Mouse (Mus musculus): ENCODE data around the gene Gm48551.

DNA sequence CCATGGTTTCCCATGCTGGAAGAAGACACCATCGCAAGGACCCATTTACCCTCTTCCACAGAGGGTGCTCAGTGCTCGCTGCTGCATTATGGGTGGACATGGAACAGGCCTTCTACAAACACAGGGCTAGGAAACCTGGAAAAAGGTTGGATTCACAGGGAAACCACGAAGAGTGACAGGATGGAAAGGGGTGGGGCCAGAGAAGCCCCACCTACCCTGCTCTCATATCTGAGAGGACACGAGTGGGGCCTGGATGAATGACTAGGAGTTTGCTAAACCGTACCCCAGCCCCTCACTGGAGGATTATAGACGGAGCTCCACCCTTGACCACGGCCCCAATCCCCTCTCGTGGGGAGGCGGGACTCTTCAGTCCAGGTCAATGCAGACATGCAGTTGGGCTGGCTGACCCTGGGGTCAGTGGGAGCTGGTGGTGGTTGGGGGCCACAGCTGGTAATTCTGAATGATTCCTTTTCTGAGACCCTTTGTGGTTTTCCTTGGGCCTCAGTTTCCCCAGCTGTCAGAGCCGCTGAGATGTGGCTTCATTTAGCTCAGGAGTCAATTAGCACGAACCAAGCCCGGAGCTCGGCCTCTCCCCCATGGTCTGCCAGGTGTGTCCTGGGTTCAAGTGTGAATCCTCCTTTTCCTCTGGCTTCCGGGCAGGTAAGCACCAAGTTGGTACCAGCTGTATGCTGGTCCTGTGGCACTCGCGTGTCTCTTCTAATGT is 28.5 kb downstream of the Gm48551 start:
- TF ChIP-seq POLR2A (IDR thresholded peaks at IDR 0.05; ENCODE audit: low read depth, low read length), result no peak
- TF ChIP-seq CTCF (conservative IDR thresholded peaks at IDR 0.05; ENCODE audit: insufficient read depth, insufficient read length, low read depth, low read length), result no peak
